Mouse (Mus musculus): ENCODE results near the gene Bmp6.

Gene Bmp6

DNA sequence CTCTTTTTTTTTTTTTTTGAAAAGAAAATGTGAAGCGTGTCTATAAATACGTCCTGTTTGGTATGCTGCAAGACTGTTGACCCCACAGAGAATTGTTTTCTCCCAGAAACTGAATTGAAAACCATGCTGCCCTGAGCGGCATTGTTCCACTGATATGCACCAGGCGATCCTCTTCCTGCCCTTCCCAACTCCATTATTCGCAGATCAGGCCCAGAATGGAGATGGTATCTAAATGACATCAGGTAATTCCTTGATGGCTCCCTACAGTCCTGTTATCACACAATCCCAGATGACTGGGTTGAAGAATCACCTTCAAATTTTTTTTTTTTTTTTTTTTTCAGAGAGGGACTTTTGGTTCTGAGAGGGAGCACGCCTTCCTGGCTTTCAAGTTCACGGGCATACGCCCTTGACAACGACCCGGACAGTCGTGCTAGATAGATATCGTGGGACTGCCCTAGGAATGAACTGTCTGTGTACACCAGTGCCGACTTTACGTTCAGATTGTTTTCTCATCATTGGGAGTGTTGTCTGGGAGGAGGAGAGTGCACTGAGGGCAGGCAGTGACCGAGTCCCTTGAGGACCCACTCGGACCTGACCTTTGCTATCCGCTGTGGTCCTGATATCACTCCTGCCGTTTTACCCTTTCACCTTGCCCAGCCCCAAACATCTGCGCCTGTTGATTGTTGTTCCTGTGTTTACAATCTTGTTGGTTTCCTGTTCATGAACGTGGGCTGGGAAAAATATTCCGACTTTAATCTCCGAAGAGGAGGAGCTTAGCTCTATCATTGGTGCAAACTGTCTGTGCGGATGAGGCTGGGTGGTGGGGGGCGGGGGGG is 8.7 kb downstream of the Bmp6 start:
- DNase-seq (ENCODE audit: low spot score in 2 of 2): no peak

DNA sequence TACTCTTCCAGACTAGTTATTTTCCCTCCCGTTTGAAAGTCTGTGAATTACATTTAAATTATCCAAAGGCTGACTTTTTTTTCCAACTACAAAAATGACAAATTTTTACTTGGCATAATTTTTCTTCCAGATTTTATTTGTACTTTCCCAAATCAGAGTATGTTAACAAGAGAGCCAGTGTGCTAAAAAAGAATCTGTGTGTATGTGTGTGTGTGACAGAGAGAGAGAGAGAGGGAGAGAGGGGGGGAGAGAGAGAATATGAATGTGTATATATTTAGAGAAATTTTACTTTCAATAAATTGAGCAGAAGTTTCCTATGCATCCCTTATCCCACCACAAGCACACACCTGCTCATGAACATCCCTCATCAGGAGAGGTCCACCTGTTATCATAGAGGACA is 9.4 kb downstream of the Bmp6 start:
- no peak for DNase-seq (ENCODE audit: low spot score in 2 of 2)

DNA sequence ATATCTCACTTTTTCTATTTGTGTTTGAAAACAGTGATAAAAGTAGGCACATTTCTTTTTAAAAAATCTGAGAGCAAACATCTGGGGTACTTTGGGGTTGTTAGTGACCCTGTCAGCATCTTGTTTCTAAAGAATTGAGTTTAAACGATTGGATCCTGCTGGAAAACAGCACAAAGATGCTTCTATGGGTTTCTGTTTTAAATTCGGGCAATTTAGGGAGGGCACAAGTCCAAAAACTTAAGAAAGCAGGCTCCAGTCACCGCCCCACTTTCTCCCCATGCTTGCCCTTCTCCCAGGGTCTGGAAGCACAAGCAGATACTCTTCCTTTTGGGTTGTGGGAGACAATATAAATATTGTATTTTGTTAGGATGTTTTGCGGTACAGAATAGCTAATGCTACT is 14.1 kb downstream of the Bmp6 start:
- no peak for DNase-seq (ENCODE audit: low spot score in 2 of 2)

DNA sequence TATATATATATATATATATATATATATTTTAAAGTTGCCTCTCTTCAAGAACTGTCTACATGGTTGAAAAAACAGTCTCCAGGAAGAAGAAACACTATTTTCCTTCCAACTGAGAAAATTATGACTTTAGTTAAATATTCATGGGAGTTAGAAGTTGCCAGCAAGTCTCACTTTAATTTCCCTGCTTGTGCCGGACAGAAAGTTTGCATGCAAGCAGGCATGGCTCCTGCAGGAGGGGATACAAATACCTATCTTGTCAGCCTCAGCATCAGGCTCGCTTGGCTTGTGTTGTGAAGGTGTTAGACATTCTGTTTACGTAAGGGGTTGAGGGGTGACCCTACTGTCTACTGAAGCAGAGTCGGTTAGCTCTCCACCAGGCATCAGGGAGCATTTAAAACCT is 17.8 kb downstream of the Bmp6 start:
- DNase-seq (ENCODE audit: low spot score in 2 of 2): no peak

DNA sequence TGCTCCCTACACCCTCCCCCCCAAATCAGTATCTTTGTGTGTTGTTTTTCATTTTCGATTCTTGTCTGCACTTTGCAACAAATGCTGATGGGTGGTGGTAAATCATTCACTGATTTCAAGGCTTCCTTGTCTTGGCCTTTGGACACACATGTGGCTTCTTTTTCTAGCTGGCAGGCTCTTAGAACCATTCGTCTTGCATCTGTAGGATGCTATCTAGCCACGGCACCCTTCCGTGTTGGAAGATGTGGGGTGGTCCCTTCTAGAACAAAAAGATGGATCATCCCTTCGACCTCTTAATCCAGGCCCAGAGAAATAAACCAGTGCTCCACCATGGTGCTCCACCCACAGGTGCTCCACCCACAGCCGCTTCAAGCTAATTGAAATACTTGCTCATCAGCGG is 19.0 kb downstream of the Bmp6 start:
- DNase-seq (ENCODE audit: low spot score in 2 of 2): no peak

DNA sequence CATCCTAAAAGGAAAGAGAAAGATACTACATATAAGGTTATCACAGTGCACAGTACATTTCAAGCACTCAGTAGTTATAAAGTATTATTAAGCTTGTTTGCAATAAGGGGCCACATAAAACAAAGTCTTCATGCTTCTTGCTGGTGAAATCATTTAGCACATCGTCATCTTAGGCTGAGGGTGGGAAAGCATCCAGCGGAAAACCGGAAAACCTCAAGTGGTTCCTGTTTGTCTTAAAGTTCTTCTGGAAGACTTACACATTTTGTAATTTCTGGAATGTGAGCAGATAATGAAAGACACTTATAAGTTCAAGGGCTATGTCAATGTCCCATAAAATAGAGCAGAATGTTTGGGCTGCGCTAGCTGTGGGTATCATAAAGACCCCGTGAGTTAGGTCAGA is 24.7 kb downstream of the Bmp6 start:
- DNase-seq (ENCODE audit: low spot score in 2 of 2): no peak

DNA sequence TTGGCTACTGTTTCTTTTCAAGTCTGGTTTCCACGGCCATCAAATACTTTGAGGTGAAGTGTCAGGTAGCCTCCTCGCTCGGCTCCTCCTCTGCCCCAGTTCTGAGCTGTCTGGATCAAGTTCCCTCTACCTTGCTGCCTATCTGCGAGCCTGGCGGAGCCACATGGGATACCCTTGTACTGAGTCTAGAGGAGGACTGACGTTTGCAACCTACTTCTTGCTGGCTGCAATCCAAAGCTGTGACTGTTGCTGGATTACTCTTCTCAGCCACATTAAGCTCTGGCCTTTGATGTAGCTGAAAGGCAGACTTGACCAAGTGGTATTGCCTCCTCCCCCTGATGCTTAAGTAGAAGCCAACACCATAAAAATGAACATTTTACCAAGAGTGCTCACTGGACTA is 31.2 kb downstream of the Bmp6 start:
- DNase-seq (ENCODE audit: low spot score in 2 of 2): no peak

DNA sequence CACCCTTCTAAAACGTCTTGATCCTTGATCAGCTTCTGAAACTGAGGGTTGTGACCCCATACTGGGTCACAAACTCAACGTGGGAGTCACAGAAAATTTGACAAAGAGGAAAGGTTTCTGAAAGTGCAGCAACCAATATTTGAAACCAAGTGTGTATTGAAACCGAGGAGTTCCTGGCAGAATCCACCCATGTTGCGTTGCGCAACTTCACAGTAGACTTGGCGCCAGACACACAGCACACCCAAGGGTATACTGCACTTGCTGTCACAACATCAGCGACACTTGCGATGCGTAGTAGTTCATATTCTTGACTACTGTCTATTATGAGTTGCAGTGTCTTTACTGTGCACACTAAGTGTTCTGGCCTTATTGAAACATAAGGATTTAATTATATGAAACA is 32.4 kb downstream of the Bmp6 start:
- DNase-seq (ENCODE audit: low spot score in 2 of 2): no peak

DNA sequence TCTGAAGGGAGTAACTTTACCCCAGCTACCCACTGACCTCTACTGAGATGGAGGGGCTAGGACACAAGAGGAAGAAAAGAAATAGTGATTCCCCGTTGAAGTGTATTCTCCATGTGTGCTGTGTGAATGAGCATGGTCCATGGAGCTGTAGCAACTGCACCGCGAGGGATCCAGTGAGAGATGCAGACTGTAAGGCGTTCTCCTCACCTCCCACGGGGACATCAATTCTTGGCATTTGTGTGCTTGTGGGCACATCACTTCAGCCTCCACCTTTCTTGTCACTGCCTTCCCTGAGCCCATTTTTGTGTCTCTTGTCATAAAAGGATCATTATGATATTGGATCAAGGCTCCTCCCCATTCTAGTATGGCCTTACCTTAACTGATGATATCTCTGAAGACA is 34.9 kb downstream of the Bmp6 start:
- DNase-seq (ENCODE audit: low spot score in 2 of 2): no peak

DNA sequence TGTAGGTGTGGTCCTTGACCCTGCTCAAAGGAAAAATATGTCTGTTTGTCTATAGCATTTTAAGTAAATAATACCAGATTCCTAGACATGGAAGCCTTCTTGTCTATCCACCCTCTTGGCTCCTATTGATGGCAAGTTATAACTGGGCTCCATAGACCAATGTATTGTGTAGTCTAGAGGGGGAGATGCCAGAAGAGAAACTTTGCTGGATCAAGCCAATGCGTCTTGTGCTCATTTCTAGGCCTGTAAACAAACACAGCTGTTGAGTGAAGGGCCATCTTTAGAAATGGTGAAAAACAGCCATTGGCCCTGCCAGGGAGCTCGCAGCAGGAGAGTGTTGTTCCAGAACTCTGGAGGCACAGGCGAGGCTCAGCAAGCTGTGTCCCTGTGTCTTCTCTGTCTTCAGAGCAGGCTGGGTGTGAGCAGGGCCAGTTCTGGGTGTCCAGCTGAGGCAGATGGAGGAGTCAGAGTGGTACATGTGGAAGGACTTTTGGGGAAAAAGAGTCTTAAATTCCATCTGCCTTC is 41.2 kb downstream of the Bmp6 start:
- DNase-seq (ENCODE audit: low spot score in 2 of 2): no peak

DNA sequence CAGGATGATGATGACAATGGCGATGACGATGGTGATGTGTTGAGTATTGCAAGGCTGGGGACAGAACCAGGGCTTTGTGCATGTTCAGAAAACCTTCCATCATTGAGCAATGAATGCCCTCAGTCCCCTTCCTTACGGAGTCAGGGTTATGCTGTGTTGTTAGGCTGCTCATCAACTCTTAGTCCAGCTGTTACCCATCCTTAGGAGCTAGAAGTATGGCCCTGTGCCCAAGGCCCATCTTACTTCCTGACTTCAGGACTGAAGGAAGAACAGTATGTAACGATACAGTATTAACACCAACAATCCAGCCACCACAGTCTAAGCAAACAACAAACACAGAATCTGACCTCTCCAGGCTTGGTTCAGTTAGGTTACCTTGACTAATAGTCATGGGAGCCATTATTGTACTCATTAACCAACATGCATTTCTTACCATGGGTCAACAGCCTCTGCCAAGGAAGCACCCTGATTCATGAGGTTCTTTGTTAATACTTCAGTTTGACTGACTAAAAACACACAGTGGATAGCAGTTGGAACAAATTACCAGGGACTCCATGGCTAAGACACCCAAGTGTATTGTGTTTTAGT is 42.6 kb downstream of the Bmp6 start:
- DNase-seq (ENCODE audit: low spot score in 2 of 2): no peak

DNA sequence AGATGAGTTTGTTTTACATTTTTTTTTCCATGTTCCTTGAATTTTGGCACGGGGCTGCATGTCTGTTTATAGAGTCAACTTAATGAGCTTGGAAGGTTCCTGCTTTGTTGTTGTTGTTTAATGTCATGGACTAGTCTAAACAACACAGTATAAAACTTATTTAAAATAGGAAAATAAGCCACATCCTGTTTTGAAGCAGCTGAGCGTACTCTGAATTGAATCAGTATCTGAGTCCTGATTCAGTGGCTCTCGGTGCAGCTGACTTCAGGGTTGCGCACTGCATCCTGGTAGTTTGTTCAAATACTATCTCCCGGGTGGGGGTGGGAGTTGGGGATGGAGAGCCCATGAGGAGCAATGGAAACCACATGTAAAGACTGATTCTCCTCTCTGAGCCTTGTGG is 48.5 kb downstream of the Bmp6 start:
- no peak for DNase-seq (ENCODE audit: low spot score in 2 of 2)

DNA sequence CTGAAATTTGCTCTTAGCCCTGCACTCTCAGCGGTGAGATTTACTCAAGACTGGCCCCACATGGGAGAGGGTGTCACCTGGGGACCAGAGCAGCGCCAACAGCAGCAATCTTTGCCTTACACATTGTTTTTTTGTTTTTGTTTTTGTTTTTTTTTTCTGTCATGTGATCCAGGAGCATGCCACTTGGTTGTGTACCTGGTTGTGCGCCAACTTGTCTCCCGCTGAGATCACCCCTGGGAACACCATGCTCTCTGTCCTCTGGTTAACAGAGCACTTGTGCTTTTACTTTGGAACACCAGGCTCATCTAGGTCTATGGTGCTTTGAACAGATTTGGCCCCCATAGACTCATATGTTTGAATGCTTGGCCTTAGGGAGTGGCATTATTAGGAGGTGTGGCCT is 50.1 kb downstream of the Bmp6 start:
- no peak for DNase-seq (ENCODE audit: low spot score in 2 of 2)

DNA sequence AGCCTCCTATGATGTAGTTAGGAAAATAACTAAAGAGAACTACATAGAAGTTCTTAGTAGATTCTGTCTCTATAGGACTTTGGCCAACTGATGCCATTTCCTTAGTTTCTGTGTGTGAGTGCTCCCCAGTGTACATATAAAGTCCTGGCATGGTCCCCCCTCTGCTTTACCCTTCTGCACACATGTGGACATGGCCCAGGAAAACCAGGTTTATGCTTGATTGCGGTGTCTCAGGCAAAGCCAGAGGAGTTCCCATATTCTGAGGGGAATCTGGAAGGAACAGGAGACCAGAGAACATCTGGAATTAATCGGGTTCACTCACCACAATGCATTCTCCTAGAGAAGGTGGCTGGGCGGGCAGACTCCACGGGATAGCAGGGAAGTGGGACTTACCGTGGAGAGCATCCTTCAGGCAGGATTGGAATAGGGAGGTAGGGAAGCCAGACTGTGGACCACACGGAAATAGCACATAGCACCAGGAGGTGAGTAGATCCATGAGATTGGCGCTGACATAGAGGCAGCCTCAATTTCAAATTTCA is 52.2 kb downstream of the Bmp6 start:
- no peak for DNase-seq (ENCODE audit: low spot score in 2 of 2)

DNA sequence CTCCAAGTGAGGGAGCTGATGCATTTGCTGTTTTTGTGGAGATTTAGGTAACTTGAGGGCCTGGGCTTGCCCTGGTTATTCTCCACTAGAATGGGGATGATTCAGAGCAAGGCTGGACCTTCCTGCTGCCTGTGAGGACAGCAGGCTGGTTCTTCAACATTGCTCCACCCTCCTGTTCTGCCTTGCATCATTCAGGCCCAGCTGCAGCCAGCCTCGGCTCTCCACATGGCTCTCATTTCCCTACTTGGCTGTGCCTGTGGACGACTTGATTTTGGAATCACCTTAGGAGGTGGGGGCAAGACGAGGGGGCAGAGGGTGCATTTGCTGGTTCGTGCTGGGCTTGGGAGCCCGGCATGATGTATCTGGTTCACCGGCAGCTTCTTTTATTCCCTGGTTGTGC is 53.8 kb downstream of the Bmp6 start:
- DNase-seq (ENCODE audit: low spot score in 2 of 2): no peak

DNA sequence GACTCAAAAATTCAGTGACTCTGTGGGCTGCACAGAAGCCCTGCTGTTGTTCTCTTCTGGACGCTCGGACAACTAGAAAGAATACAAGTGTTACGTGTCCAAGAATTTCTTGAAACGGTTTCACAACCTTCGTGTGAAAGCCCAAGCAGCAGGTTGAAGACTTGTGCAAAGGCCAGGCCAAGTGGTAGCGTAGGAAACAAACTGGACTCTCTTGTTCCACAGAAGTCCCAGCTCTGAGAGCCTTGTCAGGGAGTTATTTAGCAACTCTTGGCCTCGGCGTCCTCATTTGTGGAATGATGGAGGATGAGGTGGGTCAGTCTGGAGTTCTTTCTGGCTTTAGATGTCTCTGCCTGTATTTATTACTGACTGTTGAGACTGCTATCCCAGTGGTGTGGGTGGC is 55.8 kb downstream of the Bmp6 start:
- no peak for DNase-seq (ENCODE audit: low spot score in 2 of 2)

DNA sequence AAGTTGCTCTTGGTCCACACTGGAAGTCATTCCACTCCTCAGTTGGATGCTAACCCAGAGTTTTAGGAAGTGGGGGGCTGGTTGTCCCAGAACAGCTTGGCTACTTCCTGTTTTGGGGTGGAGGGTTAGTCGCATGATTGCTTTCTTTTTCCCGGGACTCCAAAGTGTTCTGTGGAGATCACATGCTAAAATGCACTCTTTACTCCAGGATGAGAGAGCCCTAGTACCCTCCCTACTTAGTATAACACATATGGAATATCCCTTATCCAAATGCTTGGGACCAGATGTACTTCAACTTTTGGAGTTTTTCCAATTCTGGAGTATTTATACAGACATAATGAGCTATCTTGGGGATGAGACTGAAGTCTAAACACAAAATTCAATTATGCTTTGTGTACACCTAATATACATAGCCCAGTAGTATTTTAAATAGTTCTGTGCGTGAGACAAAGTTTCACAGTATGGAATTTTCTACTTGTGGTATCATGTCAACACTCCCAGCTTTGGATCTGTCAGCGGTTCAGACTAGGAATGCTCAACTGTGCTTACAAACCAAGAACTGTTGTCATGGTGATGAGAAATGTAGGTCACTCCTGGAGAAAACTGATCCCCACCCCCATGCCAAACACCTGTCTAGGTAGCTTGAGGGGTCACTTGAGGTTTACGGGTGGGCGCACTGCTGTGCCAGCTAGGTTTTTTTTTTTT is 62.9 kb downstream of the Bmp6 start:
- DNase-seq (ENCODE audit: low spot score in 2 of 2): peak in 1 of 2 experiments; percentile 35

DNA sequence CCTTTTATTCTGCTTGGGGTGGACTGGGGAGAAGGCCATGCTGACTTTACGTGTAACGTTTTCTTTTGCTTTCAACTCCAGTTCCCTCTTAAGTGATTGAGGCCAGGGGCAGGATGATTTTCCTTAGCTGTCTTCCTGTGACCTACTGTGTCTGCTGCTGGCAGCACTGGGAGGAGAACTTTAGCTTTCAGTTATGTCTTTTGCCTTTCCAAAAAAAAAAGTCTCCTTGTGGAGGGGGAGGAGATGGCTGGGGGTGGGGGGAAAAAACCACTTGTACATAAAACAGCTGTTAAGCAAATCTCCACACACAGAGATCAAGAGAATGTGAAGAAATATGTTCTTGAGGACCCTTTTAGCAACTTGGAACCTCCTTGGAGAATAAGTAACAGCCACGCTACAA is 63.7 kb downstream of the Bmp6 start:
- no peak for DNase-seq (ENCODE audit: low spot score in 2 of 2)

DNA sequence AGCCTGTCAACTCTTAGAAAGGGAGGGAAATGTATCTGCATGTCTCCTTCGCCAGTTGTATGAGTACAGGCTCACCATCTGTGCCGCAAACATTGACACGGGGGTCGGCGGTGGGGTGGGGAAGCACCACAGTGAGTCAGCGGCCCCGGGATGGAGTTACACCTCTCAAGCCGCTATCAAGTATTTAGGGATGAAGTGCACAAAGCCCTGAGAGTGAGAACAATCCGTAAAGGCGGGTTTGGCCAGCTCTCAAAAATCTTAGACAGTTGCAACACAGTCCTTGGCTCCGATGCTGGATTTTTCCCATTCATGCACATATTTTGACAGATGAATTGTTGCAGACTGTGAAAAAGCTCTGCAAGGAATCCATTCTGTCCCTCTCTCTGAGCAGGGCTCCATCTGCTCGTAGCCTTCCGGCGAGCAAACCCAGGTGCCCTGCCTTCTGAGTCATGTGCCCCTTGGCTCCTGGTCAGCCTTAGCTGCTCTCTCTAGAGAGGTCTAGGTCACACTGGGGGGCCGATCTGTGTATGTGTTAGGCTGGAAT is 65.5 kb downstream of the Bmp6 start:
- DNase-seq (ENCODE audit: low spot score in 2 of 2): peak; percentile 70 to 78

DNA sequence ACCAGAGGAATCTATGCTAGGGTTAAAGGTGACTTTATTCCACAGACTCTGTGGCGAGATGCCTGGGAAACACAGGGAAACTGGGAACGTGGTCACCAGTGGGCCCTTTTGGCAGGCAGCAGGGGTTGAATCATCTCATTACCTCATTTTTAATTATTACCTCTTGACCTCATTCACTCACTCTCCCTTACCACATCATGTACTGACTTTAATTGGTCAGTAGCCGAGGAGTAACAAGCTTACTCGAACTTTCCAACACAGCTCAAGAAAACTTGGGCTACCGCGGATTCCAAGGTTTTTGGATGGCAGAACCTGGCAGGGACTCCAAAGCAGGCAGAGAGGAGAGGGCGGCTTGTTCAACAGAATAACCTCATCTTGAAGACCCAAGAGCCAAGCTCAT is 74.9 kb downstream of the Bmp6 start:
- no peak for DNase-seq (ENCODE audit: low spot score in 2 of 2)

DNA sequence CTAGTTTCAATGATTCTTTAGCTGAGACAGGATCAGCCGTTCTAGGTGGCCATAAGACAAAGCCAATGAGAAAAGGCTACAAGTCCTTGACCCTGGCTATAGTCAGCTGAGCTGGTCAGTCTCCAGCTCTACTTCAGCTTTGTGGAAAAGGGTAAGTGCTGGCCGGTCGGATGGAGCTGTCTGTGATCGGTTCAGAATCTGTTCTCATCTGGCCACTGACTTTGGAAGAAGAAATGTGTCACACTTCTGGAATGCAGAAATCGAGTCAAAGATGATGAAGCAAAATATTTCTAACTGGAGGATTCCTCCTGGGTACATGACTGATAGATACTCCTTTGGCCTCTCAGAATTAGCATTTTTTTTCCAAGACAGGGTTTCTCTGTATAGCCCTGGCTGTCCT is 77.6 kb downstream of the Bmp6 start:
- no peak for DNase-seq (ENCODE audit: low spot score in 2 of 2)

DNA sequence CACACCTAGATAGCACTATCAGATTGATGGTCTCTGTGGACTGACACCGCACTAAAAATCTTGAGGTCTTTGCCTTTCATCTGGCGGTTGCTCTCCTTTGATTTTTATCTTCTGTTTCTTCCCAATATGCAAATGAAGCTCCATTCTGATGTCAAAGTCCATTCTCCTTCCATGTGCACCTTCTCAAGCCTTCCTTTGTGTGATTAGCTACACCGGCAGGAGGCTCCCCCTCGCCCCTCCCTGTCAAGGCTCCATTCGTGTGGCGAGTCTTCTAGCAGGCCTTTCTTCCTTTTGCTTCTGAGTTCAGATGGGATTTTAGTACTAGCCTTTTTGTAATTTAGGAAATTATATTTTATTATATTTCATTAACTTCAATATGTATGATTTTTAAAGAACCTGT is 80.4 kb downstream of the Bmp6 start:
- no peak for DNase-seq (ENCODE audit: low spot score in 2 of 2)

All from right cerebral cortex, postnatal 10 days (tissue).